ENCODE assay signal across 14 mouse cellular contexts in genomic region chr7:98876119-98876518, GRCm38 (mm10). TPM values are rescaled to one million over a fixed set of nuclear protein-coding genes. Genes with fewer than 3 reads are reported as not detected.
DNase-seq lines count a peak whose midpoint lies in the region; ATAC-seq and TF ChIP-seq lines count a peak whose summit lies in the region.
"Had no signal": no experiment of that assay in that cellular context is flagged by ENCODE, and none has a peak within 500 bp of the region (broad histone marks: within the 10 kb centered on the region; RNA-seq: fewer than 3 reads in every experiment).

No protein-coding gene starts in this region.

- H3K27me3 ChIP-seq in forebrain, embryonic 11.5 days (ENCODE audit: control insufficient read depth, insufficient read depth, low read length) = no peaks in the 10 kb centered on the region
- no peaks in the 10 kb centered on the region for H3K27me3 ChIP-seq in forebrain, embryonic 16.5 days (replicated peaks; ENCODE audit: control insufficient read depth, insufficient read depth, low read length)
- no peaks in the 10 kb centered on the region for H3K27me3 ChIP-seq in limb, embryonic 14.5 days (ENCODE audit: control insufficient read depth, insufficient read depth, low read length)
- H3K27me3 ChIP-seq: Patski had no signal

- ATAC-seq in forebrain, embryonic 11.5 days (replicated peaks; ENCODE audit: low FRiP score) = no peak
- no peak for ATAC-seq in forebrain, embryonic 16.5 days
- ATAC-seq in limb, embryonic 14.5 days (ENCODE audit: low FRiP score, low read depth) = no peak
- ATAC-seq: liver, postnatal 0 days; Patski had no signal

- H3K9me3 ChIP-seq in forebrain, embryonic 11.5 days (ENCODE audit: control insufficient read depth, low read length) = no peaks in the 10 kb centered on the region
- no peaks in the 10 kb centered on the region for H3K9me3 ChIP-seq in forebrain, embryonic 16.5 days (ENCODE audit: control insufficient read depth, low read length)
- H3K9me3 ChIP-seq in limb, embryonic 14.5 days (ENCODE audit: control insufficient read depth, low read length) = no peaks in the 10 kb centered on the region

- no peak overlapping the region for H3K4me3 ChIP-seq in forebrain, embryonic 11.5 days (ENCODE audit: low read depth, low read length)
- no peak overlapping the region for H3K4me3 ChIP-seq in forebrain, embryonic 16.5 days (replicated peaks; ENCODE audit: low read length)
- no peak overlapping the region for H3K4me3 ChIP-seq in limb, embryonic 14.5 days (replicated peaks; ENCODE audit: low read length)
- H3K4me3 ChIP-seq: erythroblast, embryonic 14.5 days had no signal

- H3K36me3 ChIP-seq in forebrain, embryonic 11.5 days (ENCODE audit: control insufficient read depth, insufficient read depth, low read length) = no peaks in the 10 kb centered on the region
- H3K36me3 ChIP-seq in forebrain, embryonic 16.5 days (ENCODE audit: control insufficient read depth, insufficient read depth) = no peaks in the 10 kb centered on the region
- H3K36me3 ChIP-seq in limb, embryonic 14.5 days (ENCODE audit: control insufficient read depth, insufficient read depth, low read length) = no peaks in the 10 kb centered on the region

- H3K27ac ChIP-seq in forebrain, embryonic 11.5 days (ENCODE audit: low read depth, low read length) = no peak overlapping the region
- H3K27ac ChIP-seq in forebrain, embryonic 16.5 days (ENCODE audit: low read length) = no peak overlapping the region; the same call in 1 of the 2 replicates
- peak overlapping the region; percentile 65; the same call in 1 of the 2 replicates for H3K27ac ChIP-seq in limb, embryonic 14.5 days (replicated peaks; ENCODE audit: low read depth, low read length)

- DNase-seq in forebrain, embryonic 11.5 days (ENCODE audit: low spot score) = no peak
- DNase-seq in layer of hippocampus, adult 18-20 months (ENCODE audit: low spot score in 2 of 2) = peak; percentile 37 to 56
- DNase-seq in layer of hippocampus, adult 11-12 months (ENCODE audit: low spot score) = no peak
- peak; percentile 25 for DNase-seq in R1 (ENCODE audit: low read depth, low spot score)
- DNase-seq in limb, embryonic 14.5 days (ENCODE audit: low spot score) = no peak
- no peak for DNase-seq in adrenal gland, adult 18-20 months (ENCODE audit: low spot score in 2 of 2)
- no peak for DNase-seq in adipocyte (ENCODE audit: low spot score)
- DNase-seq: B cell, adult 2 months; cerebellum, adult 8-10 months; kidney, postnatal 4 days; liver, postnatal 0 days had no signal

- no peak for TF ChIP-seq POLR2A in limb, embryonic 14.5 days (IDR thresholded peaks at IDR 0.05; ENCODE audit: borderline replicate concordance, extremely low read depth, insufficient read depth, insufficient read length)

- no peak overlapping the region for H3K4me2 ChIP-seq in forebrain, embryonic 11.5 days (ENCODE audit: low read depth, low read length, severe bottlenecking)
- H3K4me2 ChIP-seq in forebrain, embryonic 16.5 days (ENCODE audit: low read length) = no peak overlapping the region
- H3K4me2 ChIP-seq in limb, embryonic 14.5 days (replicated peaks; ENCODE audit: low read depth, low read length, severe bottlenecking) = peak overlapping the region; percentile 34

- peak overlapping the region; percentile 32; the same call in 1 of the 2 replicates for H3K9ac ChIP-seq in forebrain, embryonic 11.5 days (ENCODE audit: low read length)
- no peak overlapping the region for H3K9ac ChIP-seq in forebrain, embryonic 16.5 days (replicated peaks; ENCODE audit: low read depth, low read length)
- no peak overlapping the region for H3K9ac ChIP-seq in limb, embryonic 14.5 days (ENCODE audit: low read depth, low read length, severe bottlenecking)
- H3K9ac ChIP-seq: liver, postnatal 0 days had no signal

- peaks cover 4% of the 10 kb centered on the region; the same call in 1 of the 2 replicates for H3K4me1 ChIP-seq in forebrain, embryonic 11.5 days (replicated peaks; ENCODE audit: control insufficient read depth, insufficient read depth, low read length)
- H3K4me1 ChIP-seq in forebrain, embryonic 16.5 days (replicated peaks; ENCODE audit: control insufficient read depth, insufficient read depth, low read length) = peaks cover 21% of the 10 kb centered on the region
- H3K4me1 ChIP-seq in limb, embryonic 14.5 days (ENCODE audit: control insufficient read depth, insufficient read depth, low read length) = peaks cover 44% of the 10 kb centered on the region

- 37% methylated on average over 13 of the region's 13 CpGs for WGBS in forebrain, embryonic 11.5 days
- 31% methylated on average over 13 of the region's 13 CpGs for WGBS in forebrain, embryonic 16.5 days
- WGBS in limb, embryonic 14.5 days = 21% methylated on average over 13 of the region's 13 CpGs

RNA-seq across cellular contexts. Expression of gene Wnt11, which starts 41.2 kb away (rescaled TPM):
- 0.76 and 1.0 TPM in 2 replicates for polyA plus RNA-seq in forebrain, embryonic 11.5 days (2014; fragmentation: Nextera tagmentation; extraction: Ambion mirVana)
- polyA plus RNA-seq in forebrain, embryonic 16.5 days (2015; fragmentation: Nextera tagmentation; extraction: Ambion mirVana) = 0.37 and 0.53 TPM in 2 replicates
- total RNA-seq in layer of hippocampus, adult 18-20 months (2021) = 1 to 10 TPM; 1.5 to 2.3 TPM
- 115 and 178 TPM in 2 replicates for polyA plus RNA-seq in limb, embryonic 14.5 days (2012; rRNA removed)
- 39.1 and 40.1 TPM in 2 replicates for polyA plus RNA-seq in limb, embryonic 14.5 days (2014; fragmentation: Nextera tagmentation; extraction: Ambion mirVana)
- total RNA-seq in adrenal gland, adult 18-20 months (2021) = 1 to 10 TPM in 1 of 2 experiments, under 1 TPM in 1; 0.86 to 3.8 TPM
- polyA plus RNA-seq: erythroblast, embryonic 14.5 days had no signal

Comparison
In these comparisons a context has a peak if more than half of its experiments do, and no peak if none do; other contexts are left out.
1. DNase-seq: peak in layer of hippocampus, adult 18-20 months (2 of 2) and R1 (single experiment); none in forebrain, embryonic 11.5 days (single experiment), layer of hippocampus, adult 11-12 months (single experiment), limb, embryonic 14.5 days (single experiment), adrenal gland, adult 18-20 months (0 of 2) and adipocyte (single experiment).
2. RNA of gene Wnt11, which starts 41.2 kb away (polyA plus RNA-seq): 39.1 to 178 TPM in limb, embryonic 14.5 days; 0.76 to 1.0 TPM in forebrain, embryonic 11.5 days and 0.37 to 0.53 TPM in forebrain, embryonic 16.5 days; every median in the first group is over 10 times any median in the second.